Mouse (Mus musculus) myocyte (in vitro differentiated cells): ENCODE results near the gene Gucy1a1.

ENCODE experiments used
- E2F4 ChIP-seq: IDR thresholded peaks from one replicate; pipeline ENCODE4 v1.6.1; 2011; ENCODE audit warnings: mild to moderate bottlenecking, control low read depth, moderate library complexity; ENCODE audit not compliant: insufficient read depth
- MAX ChIP-seq: IDR thresholded peaks from one replicate; pipeline ENCODE4 v1.6.1; 2011; ENCODE audit warnings: low read depth, mild to moderate bottlenecking, control low read depth
- POLR2A ChIP-seq: IDR thresholded peaks from one replicate; pipeline ENCODE4 v1.6.1; 2011; ENCODE audit warnings: low read depth, mild to moderate bottlenecking, control low read depth, moderate library complexity; ENCODE audit not compliant: insufficient read length
- POLR2AphosphoS2 ChIP-seq: IDR thresholded peaks from one replicate; pipeline ENCODE4 v1.6.1; 2011; ENCODE audit warnings: low read depth, control low read depth; ENCODE audit not compliant: insufficient read length
- SRF ChIP-seq: IDR thresholded peaks from one replicate; pipeline ENCODE4 v1.6.1; 2011; ENCODE audit warnings: low read depth; ENCODE audit not compliant: control insufficient read depth, insufficient read length
- TCF3 ChIP-seq: IDR thresholded peaks from one replicate; pipeline ENCODE4 v1.6.1; 2011; ENCODE audit warnings: low read depth, control low read depth; ENCODE audit not compliant: insufficient read length

GRCm38 (mm10) chr3:82111986-82112385, 33.6 kb downstream of the Gucy1a1 start:
- TF ChIP-seq TCF3 (no peak), POLR2AphosphoS2 (no peak), MAX (no peak), E2F4 (no peak), POLR2A (no peak), SRF (no peak)
